Mouse (Mus musculus) kidney, adult 2 months (tissue): ENCODE measurements around the gene Arpc4.

Experiments used
- CTCF ChIP-seq: fragments of 200-500 bp; conservative IDR thresholded peaks from 2 replicates; pipeline ENCODE4 v1.5.1; 2011; ENCODE audit warnings: low read depth, mild to moderate bottlenecking, control low read depth, low read length, moderate library complexity, mixed read lengths; ENCODE audit not compliant: insufficient read depth, insufficient read length
- POLR2A ChIP-seq: fragments of 200-500 bp; IDR thresholded peaks from one replicate; pipeline ENCODE4 v1.6.1; 2011; ENCODE audit warnings: low read depth, low read length, control low read depth

DNA sequence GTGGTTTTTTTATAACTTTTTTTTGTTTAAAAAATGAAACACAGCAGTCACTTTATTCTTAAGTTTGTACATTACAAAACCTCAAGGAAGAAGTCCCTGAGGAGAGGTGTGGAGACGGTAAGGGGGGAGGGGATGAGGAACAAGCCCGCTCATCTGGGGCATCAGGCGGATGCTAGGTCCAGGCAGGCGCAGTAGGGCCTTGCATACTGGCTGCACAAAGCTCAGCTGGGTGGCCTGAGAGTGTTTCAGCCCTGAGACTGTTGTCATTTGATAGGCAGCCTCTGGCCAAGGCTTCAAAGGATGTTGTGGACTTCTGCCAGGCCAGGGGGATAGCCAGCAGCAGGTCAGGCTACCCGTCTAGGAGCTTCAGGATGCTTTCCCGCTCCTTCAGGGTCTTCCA is 11.3 kb upstream of the Arpc4 start:
- TF ChIP-seq CTCF, result no peak
- TF ChIP-seq POLR2A, result no peak
